Mouse (Mus musculus): ENCODE measurements around the gene Arhgap27.
A peak's percentile ranks its signal among the peaks of the same experiment; 100 is the strongest.
"Not testable (repeated sequence)": the region's sequence is repeated elsewhere in the genome, so short reads cannot be mapped to it uniquely, and the experiment has no call there.

Arhgap27 gene

GRCm38 (mm10) chr11:103304525-103304924, 59.0 kb downstream of the Arhgap27 start:
- peak in 1 of 2 experiments; percentile 51 for DNase-seq (ENCODE audit: low spot score in 2 of 2)

- no peak for DNase-seq (ENCODE audit: low spot score in 2 of 2)
Observed at GRCm38 (mm10) chr11:103294772-103295171, 68.7 kb downstream of the Arhgap27 start.

- no peak for DNase-seq (ENCODE audit: low spot score in 2 of 2)
Observed at GRCm38 (mm10) chr11:103294066-103294465, 69.4 kb downstream of the Arhgap27 start.

GRCm38 (mm10) chr11:103292890-103293287, 70.6 kb downstream of the Arhgap27 start:
- no peak for DNase-seq (ENCODE audit: low spot score in 2 of 2)

GRCm38 (mm10) chr11:103292152-103292889, 71.2 kb downstream of the Arhgap27 start:
- DNase-seq (ENCODE audit: low spot score in 2 of 2): no peak

GRCm38 (mm10) chr11:103290841-103291240, 72.7 kb downstream of the Arhgap27 start:
- not testable (repeated sequence) for DNase-seq (ENCODE audit: low spot score in 2 of 2)

GRCm38 (mm10) chr11:103288291-103288963, 75.1 kb downstream of the Arhgap27 start:
- DNase-seq (ENCODE audit: low spot score in 2 of 2): no peak

- no peak for DNase-seq (ENCODE audit: low spot score in 2 of 2)
Observed at GRCm38 (mm10) chr11:103286910-103287309, 76.6 kb downstream of the Arhgap27 start.

GRCm38 (mm10) chr11:103285951-103286350, 77.5 kb downstream of the Arhgap27 start:
- DNase-seq (ENCODE audit: low spot score in 2 of 2): no peak

- DNase-seq (ENCODE audit: low spot score in 2 of 2): no peak
Observed at GRCm38 (mm10) chr11:103285276-103285675, 78.2 kb downstream of the Arhgap27 start.

GRCm38 (mm10) chr11:103281784-103282183, 81.7 kb downstream of the Arhgap27 start:
- no peak for DNase-seq (ENCODE audit: low spot score in 2 of 2)

All from natural killer cell, adult 2 months (primary cell).